Comparison of ENCODE assay signal across 8 mouse cellular contexts in the genomic region with DNA sequence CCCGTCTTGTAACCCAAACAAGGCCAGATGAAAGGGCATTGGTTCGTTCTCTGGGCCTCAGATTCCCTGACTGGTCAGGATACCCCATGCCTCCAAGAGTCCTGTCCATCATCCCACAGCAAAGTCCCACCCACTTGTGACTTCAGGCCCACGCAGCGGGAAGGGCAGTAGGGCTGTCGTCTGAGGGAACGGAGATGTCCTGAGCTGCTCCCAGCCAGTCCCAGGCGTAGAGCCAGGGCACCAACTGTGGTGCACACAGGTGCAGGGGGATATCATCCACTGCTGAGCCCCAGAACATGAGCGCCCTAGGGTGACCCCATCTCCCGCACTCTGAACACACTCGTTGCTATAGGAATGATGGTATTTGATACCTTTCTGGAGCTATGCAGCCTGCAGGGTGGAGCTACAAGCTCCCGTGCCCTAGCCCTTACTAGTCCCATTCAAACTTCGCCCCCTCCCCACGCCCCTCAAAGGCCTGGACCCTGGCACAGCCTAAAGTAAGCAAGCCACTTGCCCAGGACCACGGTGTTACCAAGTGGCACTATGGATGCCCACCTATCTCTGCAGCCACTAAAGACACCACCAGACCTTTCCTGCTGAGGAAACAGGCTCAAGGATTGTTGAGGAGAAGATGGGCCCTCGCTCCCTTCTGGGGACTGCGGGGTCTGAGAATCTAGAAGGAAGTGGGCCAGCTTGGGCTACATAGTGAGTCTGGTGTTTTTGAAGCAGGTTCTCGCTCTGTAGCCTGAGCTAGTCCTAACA. TPM values are rescaled to one million over a fixed set of nuclear protein-coding genes. Genes with fewer than 3 reads are reported as not detected.
DNase-seq lines count a peak whose midpoint lies in the region; ATAC-seq and TF ChIP-seq lines count a peak whose summit lies in the region.

No protein-coding gene starts in this region.

- peak overlapping the region; percentile 93 for H3K27ac ChIP-seq in embryonic facial prominence, embryonic 14.5 days (replicated peaks; ENCODE audit: low read depth, low read length)
- H3K27ac ChIP-seq in hindbrain, embryonic 13.5 days = peak overlapping the region; percentile 32

- H3K4me3 ChIP-seq in E14TG2a.4 (replicated peaks; ENCODE audit: low read length) = peak overlapping the region; percentile 73
- H3K4me3 ChIP-seq in embryonic facial prominence, embryonic 14.5 days (ENCODE audit: low read depth, low read length) = no peak overlapping the region
- H3K4me3 ChIP-seq in hindbrain, embryonic 13.5 days = no peak overlapping the region

- DNase-seq in heart, adult 11 months = peak; percentile 98
- no peak for DNase-seq in heart, postnatal 25 days (ENCODE audit: low spot score)
- DNase-seq in embryonic facial prominence, embryonic 14.5 days (ENCODE audit: low spot score) = no peak
- no peak for DNase-seq in urinary bladder, postnatal 36 days (ENCODE audit: low spot score in 2 of 2)
- DNase-seq in layer of hippocampus, adult 9-10 months (ENCODE audit: low spot score) = no peak
- DNase-seq in right cerebral cortex, postnatal 10 days (ENCODE audit: low spot score in 2 of 2) = no peak

- intact Hi-C loops in heart, postnatal 25 days (cut with DNase I) = no loop called here

- WGBS in embryonic facial prominence, embryonic 14.5 days = 57% methylated on average over 17 of the region's 17 CpGs
- WGBS in hindbrain, embryonic 13.5 days = 66% methylated on average over 17 of the region's 17 CpGs

- H3K9me3 ChIP-seq in E14TG2a.4 (ENCODE audit: low read length) = no peaks in the 10 kb centered on the region
- no peaks in the 10 kb centered on the region for H3K9me3 ChIP-seq in embryonic facial prominence, embryonic 14.5 days (ENCODE audit: control insufficient read depth, low read length)
- H3K9me3 ChIP-seq in hindbrain, embryonic 13.5 days = no peaks in the 10 kb centered on the region

- peaks cover 25% of the 10 kb centered on the region for H3K36me3 ChIP-seq in E14TG2a.4 (ENCODE audit: insufficient read depth, low read length)
- peaks cover 43% of the 10 kb centered on the region for H3K36me3 ChIP-seq in embryonic facial prominence, embryonic 14.5 days (ENCODE audit: control insufficient read depth, insufficient read depth, low read length)
- peaks cover 20% of the 10 kb centered on the region for H3K36me3 ChIP-seq in hindbrain, embryonic 13.5 days

- H3K27me3 ChIP-seq in E14TG2a.4 (ENCODE audit: insufficient read depth, low read length) = peaks cover 20% of the 10 kb centered on the region
- no peaks in the 10 kb centered on the region for H3K27me3 ChIP-seq in embryonic facial prominence, embryonic 14.5 days (replicated peaks; ENCODE audit: control insufficient read depth, insufficient read depth, low read length)
- H3K27me3 ChIP-seq in hindbrain, embryonic 13.5 days = 0 out of 2 replicates have a peak, but pooled peaks cover 8% of the 10 kb centered on the region

- H3K4me2 ChIP-seq in embryonic facial prominence, embryonic 14.5 days (ENCODE audit: low read depth, low read length) = 0 out of 2 replicates have a peak overlapping the region, but pooled peaks have one; percentile 56
- H3K4me2 ChIP-seq in hindbrain, embryonic 13.5 days = no peak overlapping the region

- TF ChIP-seq CTCF in E14TG2a.4 (conservative IDR thresholded peaks at IDR 0.05; ENCODE audit: low read length) = no peak

- peaks cover 97% of the 10 kb centered on the region for H3K4me1 ChIP-seq in E14TG2a.4 (replicated peaks; ENCODE audit: low read depth, low read length)
- H3K4me1 ChIP-seq in embryonic facial prominence, embryonic 14.5 days (ENCODE audit: control insufficient read depth, insufficient read depth, low read length) = peaks cover 59% of the 10 kb centered on the region
- peaks cover 83% of the 10 kb centered on the region for H3K4me1 ChIP-seq in hindbrain, embryonic 13.5 days (replicated peaks)

- ATAC-seq in embryonic facial prominence, embryonic 14.5 days (ENCODE audit: low read depth) = no peak
- no peak for ATAC-seq in hindbrain, embryonic 13.5 days (ENCODE audit: low FRiP score)

- 0 out of 2 replicates have a peak overlapping the region, but pooled peaks have one; percentile 35 for H3K9ac ChIP-seq in embryonic facial prominence, embryonic 14.5 days (ENCODE audit: low read depth, low read length)
- no peak overlapping the region; the same call in 1 of the 2 replicates for H3K9ac ChIP-seq in hindbrain, embryonic 13.5 days

RNA-seq across cellular contexts. Expression of a gene that starts 22.9 kb away (rescaled TPM):
- 1 to 10 TPM; 2.0 TPM for total RNA-seq in heart, postnatal 25 days (2021)
- 3.9 and 4.1 TPM in 2 replicates for polyA plus RNA-seq in embryonic facial prominence, embryonic 14.5 days (2014; fragmentation: Nextera tagmentation; extraction: Ambion mirVana)
- polyA plus RNA-seq in hindbrain, embryonic 13.5 days (2015; fragmentation: Nextera tagmentation; extraction: Ambion mirVana) = 1.8 TPM in 2 replicates

RNA-seq across cellular contexts. Expression of a gene that starts 26.9 kb away (rescaled TPM):
- under 1 TPM in 1 of 2 experiments, not detected in 1; 0.70 TPM for total RNA-seq in heart, postnatal 25 days (2021)
- 0.77 and 0.88 TPM in 2 replicates for polyA plus RNA-seq in embryonic facial prominence, embryonic 14.5 days (2014; fragmentation: Nextera tagmentation; extraction: Ambion mirVana)
- 2.0 and 2.3 TPM in 2 replicates for polyA plus RNA-seq in hindbrain, embryonic 13.5 days (2015; fragmentation: Nextera tagmentation; extraction: Ambion mirVana)

RNA-seq across cellular contexts. Expression of a gene that starts 31.5 kb away (rescaled TPM):
- total RNA-seq in heart, postnatal 25 days (2021) = under 1 TPM; 0.61 to 0.78 TPM
- 2.4 and 2.6 TPM in 2 replicates for polyA plus RNA-seq in embryonic facial prominence, embryonic 14.5 days (2014; fragmentation: Nextera tagmentation; extraction: Ambion mirVana)
- polyA plus RNA-seq in hindbrain, embryonic 13.5 days (2015; fragmentation: Nextera tagmentation; extraction: Ambion mirVana) = 6.5 and 8.1 TPM in 2 replicates

RNA-seq across cellular contexts. Expression of a gene that starts 31.5 kb away (rescaled TPM):
- 10 to 100 TPM; 52.0 to 56.2 TPM for total RNA-seq in heart, postnatal 25 days (2021)
- polyA plus RNA-seq in embryonic facial prominence, embryonic 14.5 days (2014; fragmentation: Nextera tagmentation; extraction: Ambion mirVana) = 61.4 and 67.1 TPM in 2 replicates
- polyA plus RNA-seq in hindbrain, embryonic 13.5 days (2015; fragmentation: Nextera tagmentation; extraction: Ambion mirVana) = 72.1 and 74.8 TPM in 2 replicates

RNA-seq across cellular contexts. Expression of a gene that starts 37.4 kb away (rescaled TPM):
- 10 to 100 TPM; 27.7 to 32.3 TPM for total RNA-seq in heart, postnatal 25 days (2021)
- 69.5 and 90.1 TPM in 2 replicates for polyA plus RNA-seq in embryonic facial prominence, embryonic 14.5 days (2014; fragmentation: Nextera tagmentation; extraction: Ambion mirVana)
- 121 and 126 TPM in 2 replicates for polyA plus RNA-seq in hindbrain, embryonic 13.5 days (2015; fragmentation: Nextera tagmentation; extraction: Ambion mirVana)
